Mouse (Mus musculus) MEL-GATA-1-ER (cell line): ENCODE data around the gene Entpd1.

ENCODE experiments used
- DNase-seq: peaks from one replicate; pipeline ENCODE4 v3.0.0-alpha.2; 2012; ENCODE audit warnings: low read depth; ENCODE audit errors: extremely low read depth

Entpd1 gene

GRCm38 (mm10) chr19:40722137-40723038 lies 110.2 kb downstream of the Entpd1 start:
- DNase-seq, result peak; percentile 33

GRCm38 (mm10) chr19:40723516-40723915 lies 111.3 kb downstream of the Entpd1 start:
- no peak for DNase-seq

- no peak for DNase-seq
These were observed 114.0 kb downstream of the Entpd1 start for GRCm38 (mm10) chr19:40726148-40726547.

GRCm38 (mm10) chr19:40726614-40727013 lies 114.4 kb downstream of the Entpd1 start:
- no peak for DNase-seq

GRCm38 (mm10) chr19:40728213-40728612 lies 116.0 kb downstream of the Entpd1 start:
- DNase-seq, result no peak

- DNase-seq, result no peak
These were observed 116.7 kb downstream of the Entpd1 start for GRCm38 (mm10) chr19:40728732-40729420.

GRCm38 (mm10) chr19:40733409-40733808 lies 121.2 kb downstream of the Entpd1 start:
- DNase-seq, result no peak

- DNase-seq, result no peak
These were observed 121.7 kb downstream of the Entpd1 start for GRCm38 (mm10) chr19:40733849-40734248.

GRCm38 (mm10) chr19:40736680-40737512 lies 124.7 kb downstream of the Entpd1 start:
- DNase-seq, result peak; percentile 66

- no peak for DNase-seq
These were observed 125.4 kb downstream of the Entpd1 start for GRCm38 (mm10) chr19:40737613-40738012.

- DNase-seq, result no peak
These were observed 126.6 kb downstream of the Entpd1 start for GRCm38 (mm10) chr19:40738683-40739324.

- no peak for DNase-seq
These were observed 134.4 kb downstream of the Entpd1 start for GRCm38 (mm10) chr19:40746603-40747002.

GRCm38 (mm10) chr19:40748559-40748958 lies 136.4 kb downstream of the Entpd1 start, which contains the start of gene Cc2d2b:
Gene Cc2d2b, plus strand, starts transcription at chr19:40748753.
- DNase-seq, result no peak

GRCm38 (mm10) chr19:40754311-40754710 lies 142.1 kb downstream of the Entpd1 start:
- DNase-seq, result no peak

GRCm38 (mm10) chr19:40760071-40760470 lies 147.9 kb downstream of the Entpd1 start:
- no peak for DNase-seq

- no peak for DNase-seq
These were observed 150.0 kb downstream of the Entpd1 start for GRCm38 (mm10) chr19:40762023-40762759.

GRCm38 (mm10) chr19:40767189-40767588 lies 155.0 kb downstream of the Entpd1 start:
- DNase-seq, result no peak

- DNase-seq, result peak; percentile 88
These were observed 157.2 kb downstream of the Entpd1 start for GRCm38 (mm10) chr19:40769341-40769770.

GRCm38 (mm10) chr19:40788004-40788714 lies 176.0 kb downstream of the Entpd1 start:
- DNase-seq, result no peak

GRCm38 (mm10) chr19:40788715-40789084 lies 176.5 kb downstream of the Entpd1 start:
- DNase-seq, result no peak
